Mouse (Mus musculus): ENCODE results near the gene Tmco3.

The Tmco3 gene

DNA sequence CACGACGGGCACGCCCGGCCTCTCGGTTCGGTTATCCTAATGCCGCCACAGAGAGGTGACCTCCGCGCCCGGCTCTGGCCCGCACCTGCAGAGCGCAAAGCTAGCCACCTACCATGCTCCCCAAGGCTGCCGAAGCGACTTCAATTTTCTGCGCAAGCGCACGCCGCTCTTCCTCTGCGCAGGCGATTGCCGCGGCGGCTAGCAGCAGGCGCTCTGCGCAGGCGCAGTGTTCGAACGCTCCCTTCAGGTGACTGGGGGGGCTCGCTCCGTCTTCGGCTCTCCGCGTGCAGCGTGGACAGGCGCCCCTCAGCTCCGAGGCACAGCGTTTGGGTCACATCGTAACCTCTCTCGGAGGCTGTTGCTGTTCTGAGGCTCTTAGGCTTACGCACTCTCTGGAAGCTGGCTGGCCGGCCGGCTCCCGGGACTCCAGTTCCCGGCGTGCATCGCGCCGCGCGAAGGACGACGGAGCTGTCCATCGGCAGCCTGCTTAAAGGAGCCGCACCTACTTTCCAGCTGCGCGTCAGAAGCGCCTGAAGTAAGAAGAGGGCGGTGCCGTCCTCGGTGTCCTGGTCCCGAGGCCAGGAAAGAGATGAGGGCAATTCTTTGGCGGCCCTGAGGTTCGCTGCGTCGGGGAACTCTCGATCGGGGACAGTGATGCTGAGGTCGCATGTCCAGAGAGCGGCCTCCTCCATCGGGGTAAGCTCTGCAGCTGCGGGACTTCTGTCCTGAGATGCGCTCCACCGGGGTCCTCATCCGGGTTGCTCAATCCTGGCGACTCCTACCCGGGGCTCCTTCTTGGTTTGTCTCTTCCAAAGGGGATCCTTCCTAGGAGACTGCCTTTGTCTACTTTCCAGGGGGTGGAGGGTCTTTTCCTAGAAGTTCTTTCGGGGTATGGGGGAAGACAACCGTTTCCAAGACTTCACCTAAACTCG is at the start of gene Tmco3, which contains the start of gene Dcun1d2:
Gene Tmco3, plus strand, starts transcription at position 499 of the 932 bp plus-strand sequence.
Gene Dcun1d2, minus strand, starts transcription at position 440 of the 932 bp plus-strand sequence.
- DNase-seq (ENCODE audit: low spot score): peak; percentile 94

DNA sequence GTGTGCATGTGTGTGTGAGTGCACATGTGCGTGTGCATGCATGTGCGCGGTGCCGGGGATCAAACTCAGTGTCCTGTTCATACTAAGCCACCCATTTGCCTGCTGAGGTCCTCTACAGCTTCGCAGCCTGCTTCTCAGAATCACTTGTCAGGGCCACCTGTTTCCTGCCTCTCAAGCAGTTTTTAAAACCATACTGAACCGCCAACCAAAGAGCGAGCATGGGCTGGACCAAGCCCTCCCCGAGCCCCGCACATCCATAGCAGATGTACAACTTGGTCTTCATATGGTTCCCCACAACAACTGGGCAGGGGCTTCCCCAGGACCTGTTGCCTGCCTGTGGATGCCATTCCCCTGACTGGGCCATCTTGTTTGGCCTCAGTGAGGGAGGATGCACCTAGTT is 47.9 kb upstream of the Tmco3 start:
- DNase-seq (ENCODE audit: low spot score): no peak

DNA sequence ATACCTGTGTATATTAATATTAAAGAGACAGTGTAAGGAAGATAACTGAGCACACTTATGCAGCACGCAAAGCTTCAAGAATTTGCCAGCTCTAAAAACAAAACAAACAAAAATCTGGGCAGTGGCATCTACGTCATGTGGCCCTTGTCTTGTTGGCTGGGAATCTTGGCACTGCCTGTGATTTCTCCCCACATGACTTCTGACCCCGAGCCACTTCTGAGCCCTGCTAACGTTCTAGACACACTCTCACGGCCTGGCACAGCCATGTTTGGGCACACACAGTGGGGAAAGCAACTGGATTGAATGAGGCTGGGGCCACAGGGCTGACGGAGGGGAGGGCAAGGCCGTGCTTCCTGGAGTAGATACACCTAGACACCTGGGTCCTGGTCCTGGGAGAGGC is 47.3 kb upstream of the Tmco3 start:
- no peak for DNase-seq (ENCODE audit: low spot score)

DNA sequence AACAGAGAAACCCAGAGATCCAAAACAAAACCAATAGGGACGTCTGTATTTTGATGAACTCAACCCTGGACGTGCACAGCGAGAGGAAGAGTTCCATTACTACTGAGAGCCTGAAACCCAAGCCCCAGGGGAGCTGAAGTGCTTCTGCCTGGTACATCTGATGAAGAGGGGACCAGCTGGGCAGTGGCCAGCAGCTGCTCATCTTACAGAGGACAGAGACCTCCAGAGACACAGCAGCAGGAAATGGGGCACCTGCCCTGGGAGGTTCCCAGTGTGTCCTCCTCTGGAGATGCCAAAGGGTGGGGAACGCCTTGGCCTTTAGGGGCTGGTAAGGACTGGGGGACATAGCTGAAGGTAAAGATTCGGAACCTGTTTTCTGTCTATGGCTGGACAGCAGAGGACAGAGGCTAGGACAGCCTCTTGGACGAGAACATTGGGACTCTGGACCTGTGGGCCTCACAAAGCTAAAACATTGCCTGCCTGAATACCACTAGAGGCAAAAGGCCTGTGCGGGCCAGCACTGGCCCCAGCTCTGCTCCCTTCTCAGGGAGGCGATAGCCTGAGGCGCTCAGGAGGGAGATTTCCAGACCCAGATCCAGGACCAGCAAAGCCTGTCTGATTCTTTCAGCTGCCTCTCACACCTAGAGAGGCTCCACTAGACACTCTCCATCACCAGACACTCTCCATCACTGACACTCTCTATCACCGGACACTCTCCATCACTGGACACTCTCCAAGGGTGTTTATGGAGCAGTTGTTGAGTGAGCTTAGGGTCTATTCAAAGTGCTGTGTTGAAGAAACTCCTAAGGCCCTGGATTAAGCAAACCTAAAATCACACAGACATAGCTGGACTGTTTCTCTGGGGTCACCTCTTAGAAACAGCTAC is 44.8 kb upstream of the Tmco3 start:
- DNase-seq (ENCODE audit: low spot score): no peak

DNA sequence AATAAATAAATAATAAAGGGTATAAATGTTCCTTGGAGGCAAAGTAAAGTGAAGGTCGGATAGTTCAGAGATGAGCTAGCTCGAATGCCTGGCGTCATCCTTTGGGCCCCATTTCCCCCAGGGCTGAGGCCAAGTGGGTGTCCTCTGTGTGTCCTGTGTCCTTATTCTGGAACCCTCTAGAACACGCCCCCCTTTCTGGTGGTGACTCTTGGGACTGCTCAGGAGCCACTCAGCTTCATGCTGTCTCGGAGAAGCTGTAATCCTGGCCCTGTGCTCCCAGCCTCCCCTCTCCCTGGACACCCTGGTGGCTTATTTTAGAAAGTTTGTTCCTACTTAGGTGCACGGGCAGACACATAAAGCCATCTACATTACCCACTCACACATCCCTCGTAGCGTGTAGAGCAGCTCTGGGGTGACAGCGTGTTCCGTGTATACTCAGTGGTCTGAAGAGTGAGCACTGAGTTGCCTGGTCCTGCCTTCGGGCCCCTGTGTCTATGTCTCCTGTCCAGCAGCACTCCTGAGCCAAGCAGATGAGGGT is 43.6 kb upstream of the Tmco3 start:
- DNase-seq (ENCODE audit: low spot score): no peak

DNA sequence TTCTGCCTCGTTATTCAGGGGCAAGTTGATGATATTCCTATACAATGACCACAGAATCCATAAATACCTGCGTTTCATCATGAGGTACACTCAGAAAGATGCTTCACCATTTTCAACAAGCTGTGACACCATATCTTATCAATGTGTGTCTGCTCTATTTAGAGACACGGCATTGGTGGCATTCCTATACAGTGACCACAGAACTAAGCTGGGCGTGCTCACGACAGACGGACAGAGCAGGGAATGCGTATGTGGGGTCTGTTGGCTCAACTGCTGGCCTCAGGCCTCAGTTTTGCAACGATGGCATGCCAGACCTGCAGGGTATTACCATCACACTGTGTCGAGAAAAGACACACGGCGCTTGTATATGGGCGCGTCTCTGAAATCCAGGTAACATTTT is 35.2 kb upstream of the Tmco3 start:
- no peak for DNase-seq (ENCODE audit: low spot score)

DNA sequence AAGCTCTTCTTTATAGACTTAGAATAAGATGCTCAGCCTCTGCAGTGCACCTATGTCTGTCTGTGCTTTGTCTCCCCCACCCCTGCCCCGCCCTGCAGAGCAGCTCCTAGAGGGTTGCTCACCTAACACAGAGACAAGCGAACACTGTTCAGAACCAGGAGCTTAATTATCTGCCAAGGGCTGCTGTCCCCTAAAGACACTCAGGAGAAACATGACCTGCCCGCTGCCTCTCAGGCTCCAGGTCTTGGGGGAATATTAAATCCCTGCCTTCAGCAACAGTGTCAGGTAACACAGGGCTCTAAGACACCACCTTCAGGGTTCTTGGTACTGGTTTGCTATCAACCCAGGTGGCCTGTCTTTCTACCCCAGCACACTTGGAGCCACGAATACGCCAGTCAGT is 34.6 kb upstream of the Tmco3 start:
- no peak for DNase-seq (ENCODE audit: low spot score)

DNA sequence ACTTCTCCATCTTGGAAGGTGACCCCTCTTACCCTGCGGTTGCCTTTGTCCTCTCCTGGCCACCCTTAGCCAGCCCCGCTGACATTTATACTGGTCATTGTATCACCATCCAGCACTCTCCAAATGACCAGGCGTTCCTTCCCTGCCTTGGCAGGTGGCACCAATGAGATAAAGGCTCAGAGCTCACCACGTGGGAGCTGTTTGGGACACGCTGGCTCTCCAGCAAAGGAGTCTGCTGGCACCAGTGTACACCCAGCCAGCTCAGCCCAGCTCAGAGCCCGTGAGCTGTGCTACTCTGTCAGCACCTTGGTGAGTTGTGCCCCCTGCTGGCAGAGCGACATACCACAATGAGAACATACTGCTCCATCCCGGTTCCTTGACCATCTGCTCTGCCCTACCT is 34.0 kb upstream of the Tmco3 start, which contains the start of gene Adprhl1:
Gene Adprhl1, minus strand, starts transcription at position 144 of the 400 bp plus-strand sequence.
- DNase-seq (ENCODE audit: low spot score): peak; percentile 51

DNA sequence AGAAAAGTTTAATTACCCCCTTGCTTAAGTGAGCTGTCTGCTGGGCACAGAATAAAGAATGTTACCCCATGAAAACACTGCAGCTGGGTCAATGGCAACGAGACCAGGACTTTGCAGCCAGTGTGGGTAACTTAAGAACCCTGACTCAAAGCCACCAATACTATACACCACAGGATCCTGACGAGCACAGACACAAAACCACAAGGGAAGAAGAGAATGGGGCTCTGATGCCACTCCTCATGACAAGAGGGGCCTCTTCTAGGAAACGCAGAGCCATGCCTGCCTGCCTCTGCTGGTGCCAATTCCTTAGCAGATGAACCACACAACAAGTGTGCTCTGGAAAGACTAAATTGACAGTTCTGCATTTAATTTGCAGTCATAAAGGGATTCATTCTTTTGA is 24.6 kb upstream of the Tmco3 start:
- DNase-seq (ENCODE audit: low spot score): no peak

DNA sequence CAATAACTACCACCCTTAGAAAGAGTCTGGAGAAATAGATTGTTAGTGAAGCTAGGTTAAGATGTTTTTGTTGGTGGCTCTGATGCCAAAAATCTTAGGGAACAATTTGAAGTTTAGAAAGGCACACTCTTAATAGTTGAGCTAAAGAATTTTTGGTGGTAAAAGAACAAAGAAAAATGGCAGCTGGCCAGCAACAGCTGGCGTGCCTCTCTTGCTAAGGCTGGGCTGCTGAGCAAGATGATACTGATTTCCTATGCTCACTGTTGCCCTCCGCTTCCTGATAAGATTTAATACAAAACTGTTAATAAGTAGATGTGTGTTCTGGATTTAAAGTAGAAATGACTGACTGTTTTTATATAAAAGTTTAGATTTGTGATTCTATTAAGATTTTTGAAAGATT is 20.4 kb upstream of the Tmco3 start:
- DNase-seq (ENCODE audit: low spot score): no peak

DNA sequence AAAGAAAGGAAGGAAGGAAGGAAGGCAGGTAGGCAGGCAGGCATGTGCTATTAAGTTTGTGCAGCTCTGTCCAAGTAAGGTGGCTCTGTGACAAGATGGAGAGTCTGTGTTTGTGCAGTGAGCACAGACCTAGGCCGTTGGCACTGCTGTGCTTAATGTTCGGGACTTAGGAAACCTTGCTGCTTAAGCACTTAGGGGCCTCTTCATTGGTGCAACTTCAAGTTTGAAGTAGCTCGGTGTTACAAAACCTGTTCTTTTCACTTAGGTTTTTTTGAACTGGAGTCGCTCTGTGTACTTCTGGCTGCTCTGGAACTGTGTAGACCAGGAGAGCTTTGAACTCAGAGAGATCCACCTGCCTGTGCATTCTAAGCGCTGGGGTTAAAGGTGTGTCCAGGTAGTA is 15.2 kb upstream of the Tmco3 start:
- DNase-seq (ENCODE audit: low spot score): no peak

DNA sequence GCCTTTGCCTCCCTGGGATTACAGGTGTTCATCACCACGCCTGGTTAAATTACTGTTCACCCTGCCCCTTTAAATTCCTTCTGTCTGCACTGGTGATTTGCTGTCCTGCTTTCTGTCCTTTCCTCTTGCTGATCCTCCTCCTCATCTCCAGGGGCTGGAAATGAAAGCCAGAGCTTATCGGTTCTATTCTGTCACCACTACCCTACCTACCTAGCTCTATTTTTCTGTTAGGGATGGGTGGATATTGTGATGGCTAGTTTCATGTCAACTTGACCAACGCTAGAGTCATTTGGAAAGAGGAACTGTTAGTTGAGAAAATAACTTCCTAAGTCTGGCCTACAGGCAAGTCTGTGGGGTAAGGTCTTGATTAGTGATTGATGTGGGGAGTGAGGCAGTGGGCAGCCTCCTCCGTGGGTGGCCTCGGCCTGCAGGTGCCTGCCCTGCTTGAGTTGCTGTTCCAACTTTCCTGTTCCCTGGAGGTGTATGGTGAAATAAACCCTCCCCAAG is 11.0 kb upstream of the Tmco3 start:
- no peak for DNase-seq (ENCODE audit: low spot score)

DNA sequence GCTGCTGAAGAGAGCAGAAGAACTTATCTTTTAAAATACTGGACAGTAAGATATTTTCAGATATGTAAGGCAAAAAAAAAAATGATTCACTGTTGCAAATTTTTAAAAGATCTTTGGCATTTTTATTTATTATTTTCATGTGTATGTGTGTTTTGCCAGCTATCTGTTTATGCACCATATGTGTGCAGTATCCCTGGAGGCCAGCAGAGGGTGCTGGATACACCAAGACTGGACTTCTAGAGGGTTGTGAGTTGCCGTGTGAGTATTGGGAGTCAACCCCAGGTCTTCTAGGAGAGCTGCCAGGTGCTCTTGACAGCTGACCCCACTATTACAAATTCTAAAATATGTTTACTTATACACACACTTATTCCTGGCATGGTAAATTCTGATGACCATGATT is 4.8 kb upstream of the Tmco3 start:
- DNase-seq (ENCODE audit: low spot score): no peak

DNA sequence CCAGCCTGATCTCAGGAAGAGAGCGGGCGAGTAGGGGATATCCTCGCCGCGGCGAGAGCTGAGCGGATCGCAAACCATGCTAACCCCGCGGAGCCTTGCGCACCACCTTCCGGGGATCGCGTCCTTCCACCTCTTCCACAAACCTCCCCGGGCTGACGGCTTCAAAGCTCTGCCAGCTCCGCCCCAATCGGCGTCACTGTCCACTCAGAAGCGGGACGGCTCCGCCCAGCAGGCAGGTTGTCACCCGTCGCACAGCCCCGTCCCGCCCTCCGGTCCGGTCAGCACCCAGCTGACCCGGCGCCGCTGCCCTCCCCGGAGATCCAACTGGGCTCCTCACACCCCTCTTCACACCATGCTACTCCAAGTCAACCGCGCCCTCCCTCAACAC is 692 bp upstream of the Tmco3 start:
- DNase-seq (ENCODE audit: low spot score): peak; percentile 83

DNA sequence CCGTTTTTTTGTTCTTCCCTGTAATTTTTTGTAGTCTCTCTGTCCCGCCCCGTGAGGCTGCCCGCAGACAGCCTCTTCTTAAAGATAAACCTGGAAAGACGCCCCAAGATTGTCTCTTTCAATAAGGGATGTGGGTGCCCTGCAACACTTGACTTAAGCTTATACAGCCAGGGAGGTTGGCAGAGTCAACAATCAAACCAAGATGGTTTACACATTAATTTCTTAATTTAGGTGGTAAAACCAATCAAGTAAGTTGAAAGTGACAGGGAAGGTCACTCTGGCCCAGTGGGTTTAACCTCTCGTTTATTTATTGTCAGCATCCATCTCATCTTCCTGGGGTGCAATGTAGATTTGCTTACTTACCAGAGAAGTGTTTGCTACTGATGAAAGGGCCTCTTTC is 656 bp downstream of the Tmco3 start:
- no peak for DNase-seq (ENCODE audit: low spot score)

DNA sequence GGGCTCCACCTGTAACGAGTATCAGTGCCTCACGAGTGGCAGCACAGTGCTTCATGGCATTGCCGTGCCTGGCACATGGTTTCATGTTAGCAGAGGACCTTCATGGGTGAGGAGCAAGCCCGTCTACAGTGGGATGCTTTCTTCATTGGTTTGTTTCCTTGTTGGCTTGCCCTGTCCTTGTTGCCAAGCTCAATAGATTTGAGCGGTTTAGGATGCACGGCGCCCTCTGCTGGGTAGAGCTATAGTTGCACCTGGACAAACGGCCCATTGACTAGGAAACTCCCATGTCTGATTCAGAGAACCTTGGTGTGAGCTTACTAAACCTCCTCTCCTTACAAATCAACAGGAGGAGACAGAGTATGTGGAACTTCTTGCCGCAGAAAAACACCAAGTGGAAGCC is 4.4 kb downstream of the Tmco3 start:
- peak; percentile 76 for DNase-seq (ENCODE audit: low spot score)

DNA sequence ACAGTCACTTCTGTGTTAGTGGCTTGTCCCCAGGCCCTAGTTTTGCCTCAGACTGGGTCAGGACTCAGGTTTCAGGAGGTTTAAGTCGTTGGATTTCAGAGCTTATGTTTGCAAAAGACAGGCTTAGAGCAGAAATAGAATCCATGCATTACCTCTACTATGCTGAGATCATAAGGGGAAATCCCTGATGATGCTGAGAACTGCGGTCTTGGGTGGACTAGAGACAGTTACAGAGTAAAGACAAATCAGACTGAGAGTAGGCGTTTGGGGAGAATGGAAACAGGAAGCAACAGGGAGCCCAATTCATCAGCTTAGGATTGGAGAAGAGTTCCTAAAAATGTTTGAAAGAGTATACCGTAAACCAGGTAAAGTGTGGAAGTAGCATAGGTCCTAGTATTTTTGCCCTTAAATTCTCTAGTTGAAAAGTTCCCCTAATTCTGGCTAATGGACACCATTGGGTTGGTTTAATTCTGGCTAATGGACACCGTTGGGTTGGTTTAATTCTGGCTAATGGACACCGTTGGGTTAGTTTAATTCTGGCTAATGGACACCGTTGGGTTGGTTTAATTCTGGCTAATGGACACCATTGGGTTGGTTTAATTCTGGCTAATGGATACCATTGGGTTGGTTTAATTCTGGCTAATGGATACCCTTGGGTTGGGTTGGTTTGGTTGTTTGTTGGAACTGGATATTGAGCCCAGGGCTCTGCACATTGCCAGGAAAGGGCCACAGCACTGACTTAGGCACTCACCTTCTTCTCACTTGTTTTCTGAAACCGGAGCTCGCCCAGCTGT is 5.9 kb downstream of the Tmco3 start:
- no peak for DNase-seq (ENCODE audit: low spot score)

DNA sequence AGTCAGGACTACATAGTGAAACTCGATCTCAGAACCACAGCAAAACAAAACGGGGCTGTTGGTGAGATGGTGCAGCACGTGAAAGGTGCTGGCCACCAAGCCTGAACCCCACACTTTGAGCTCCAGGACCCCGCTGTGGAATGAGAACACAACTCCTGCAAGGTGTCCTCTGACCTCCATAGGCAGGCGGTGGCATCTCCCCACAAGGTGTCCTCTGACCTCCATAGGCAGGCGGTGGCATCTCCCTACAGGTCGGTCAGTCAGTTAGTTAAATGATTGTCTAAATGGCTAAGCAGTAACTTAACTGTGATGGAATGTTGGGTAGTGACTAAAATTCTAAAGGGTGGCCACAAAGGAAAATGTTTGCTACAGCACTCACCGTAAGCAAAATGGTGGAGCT is 11.6 kb downstream of the Tmco3 start:
- no peak for DNase-seq (ENCODE audit: low spot score)

DNA sequence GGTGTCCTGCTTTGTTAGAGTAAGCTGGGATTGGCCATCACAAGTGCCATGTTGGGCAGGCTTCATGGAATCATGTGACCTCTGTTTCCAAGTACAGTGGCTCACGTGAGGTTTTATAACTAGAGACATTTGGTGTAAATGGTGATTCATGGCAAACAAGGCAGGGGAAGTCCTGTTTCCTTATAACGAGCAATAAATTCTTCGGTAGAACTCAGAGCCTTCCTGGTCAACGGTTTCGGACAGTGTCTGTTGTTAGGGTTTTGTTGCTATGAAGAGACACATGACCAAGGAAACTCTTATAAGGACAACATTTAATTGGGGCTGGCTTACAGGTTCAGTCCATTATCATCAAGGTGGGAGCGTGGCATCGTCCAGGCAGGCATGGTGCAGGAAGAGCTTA is 13.0 kb downstream of the Tmco3 start:
- no peak for DNase-seq (ENCODE audit: low spot score)

DNA sequence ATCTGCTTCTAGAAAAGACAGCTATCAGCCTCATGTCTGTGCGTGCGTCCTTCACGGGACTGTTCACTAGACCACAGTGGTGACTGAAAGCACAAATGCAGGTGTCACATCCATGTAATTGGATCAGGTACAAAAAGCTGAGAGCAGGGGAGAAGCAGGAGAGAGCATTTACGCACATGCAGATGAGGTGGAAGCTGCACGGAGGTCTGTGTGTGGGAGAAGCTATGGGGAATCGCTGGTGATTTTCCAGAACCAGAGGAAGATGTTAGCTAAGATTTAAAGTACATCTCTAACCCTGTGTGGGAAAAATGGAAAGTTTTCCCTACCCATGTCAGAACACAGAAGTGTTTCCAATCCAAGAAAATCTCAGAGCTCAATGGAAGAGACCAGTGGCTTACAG is 17.5 kb downstream of the Tmco3 start:
- no peak for DNase-seq (ENCODE audit: low spot score)

DNA sequence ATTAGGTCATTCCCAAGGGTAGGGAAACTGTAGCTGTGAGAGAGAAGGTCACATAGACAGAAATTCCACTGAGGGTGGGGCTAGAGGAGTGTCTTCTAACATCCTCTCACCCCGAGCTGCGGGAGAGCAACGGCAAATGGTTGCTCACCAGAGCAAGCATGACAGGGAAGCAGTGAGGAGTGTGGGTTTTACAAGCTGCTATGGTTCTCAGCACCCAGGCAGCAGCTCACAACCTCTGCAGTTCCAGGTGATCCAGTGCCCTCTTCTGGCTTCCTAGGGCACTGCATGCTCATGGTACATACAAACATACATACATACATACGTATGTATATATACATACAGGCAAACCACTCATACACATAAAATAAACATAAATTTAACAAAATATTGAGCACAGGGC is 17.9 kb downstream of the Tmco3 start:
- DNase-seq (ENCODE audit: low spot score): no peak
